Mouse (Mus musculus): ENCODE measurements around the gene Rbpjl. TPM values are rescaled to one million over a fixed set of nuclear protein-coding genes. Genes with fewer than 3 reads are reported as not detected.

Gene Rbpjl
- total and polyA plus RNA-seq, 3 experiments = 0.11 TPM; not detected in 2

DNA sequence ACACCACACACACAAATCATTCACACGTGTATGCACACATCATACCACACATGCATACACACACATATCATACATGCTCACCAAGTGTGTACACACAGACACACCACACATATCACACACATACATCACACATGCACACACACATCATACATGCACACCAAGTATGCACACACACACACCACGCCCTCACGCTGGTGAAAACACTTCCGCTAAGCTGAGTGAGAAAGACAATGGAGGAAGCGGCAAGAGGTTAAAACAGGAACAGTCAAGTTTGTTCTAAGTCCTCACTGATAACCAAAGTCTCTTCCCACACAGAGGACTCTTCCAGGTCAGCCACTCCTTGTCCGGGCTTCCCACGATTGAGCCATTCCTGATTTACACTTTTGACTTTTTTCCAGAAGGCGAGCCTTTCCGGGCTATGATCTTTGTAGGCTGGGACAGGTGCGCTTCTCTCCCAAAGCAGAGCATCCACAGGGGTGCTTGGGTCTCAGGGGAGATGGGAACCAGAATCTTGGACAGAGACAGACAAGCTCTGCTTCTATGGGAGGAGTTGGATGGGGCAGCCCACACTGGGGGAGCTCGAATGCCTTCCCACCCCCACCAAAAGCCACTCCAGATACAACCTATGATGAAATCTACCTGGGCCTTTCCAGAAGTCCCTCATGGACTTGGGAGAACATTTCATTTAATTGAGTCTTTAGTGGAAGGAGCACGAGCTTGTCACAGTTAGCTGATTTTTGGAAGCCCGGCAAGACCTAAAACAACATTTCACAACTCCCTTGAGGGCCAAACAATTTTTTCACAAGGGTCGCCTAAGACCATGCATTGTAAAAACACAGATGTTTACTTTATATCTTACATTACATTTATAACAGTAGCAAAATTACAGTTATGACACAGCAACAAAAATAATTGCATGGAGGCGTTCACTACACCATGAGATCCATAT is 25.2 kb upstream of the Rbpjl start:
- TF ChIP-seq POLR2AphosphoS5 (IDR thresholded peaks at IDR 0.05; ENCODE audit: insufficient replicate concordance, low read depth, low read length) (no peak), GATA1 (IDR thresholded peaks at IDR 0.05; ENCODE audit: borderline replicate concordance, low read length) (no peak), CTCF (IDR thresholded peaks at IDR 0.05; ENCODE audit: low read depth, low read length) (no peak), TAL1 (conservative IDR thresholded peaks at IDR 0.05; ENCODE audit: low read depth, low read length) (no peak), GATA2 (IDR thresholded peaks at IDR 0.05; ENCODE audit: borderline replicate concordance, low read depth, low read length) (no peak)
- no peaks in the 10 kb centered on the region for H3K36me3 ChIP-seq (replicated peaks)
- H3K9me3 ChIP-seq (replicated peaks) = no peaks in the 10 kb centered on the region
- H3K4me1 ChIP-seq (ENCODE audit: insufficient read depth, low read depth, low read length) = no peaks in the 10 kb centered on the region
- ATAC-seq (ENCODE audit: extremely low read depth, insufficient number of reproducible peaks, low FRiP score, poor library complexity, severe bottlenecking) = no peak
- DNase-seq (ENCODE audit: low spot score) = no peak
- H3K4me3 ChIP-seq (ENCODE audit: low read depth, low read length) = no peak overlapping the region
- H3K27me3 ChIP-seq (ENCODE audit: insufficient read depth, low read length) = no peaks in the 10 kb centered on the region

- no peaks in the 10 kb centered on the region for H3K27me3 ChIP-seq (ENCODE audit: insufficient read depth, low read length)
- no peak for ATAC-seq (ENCODE audit: extremely low read depth, insufficient number of reproducible peaks, low FRiP score, poor library complexity, severe bottlenecking)
- H3K9me3 ChIP-seq (replicated peaks) = no peaks in the 10 kb centered on the region
- no peak for DNase-seq (ENCODE audit: low spot score)
- no peaks in the 10 kb centered on the region for H3K36me3 ChIP-seq (replicated peaks)
- no peak overlapping the region for H3K4me3 ChIP-seq (ENCODE audit: low read depth, low read length)
- TF ChIP-seq GATA1 (IDR thresholded peaks at IDR 0.05; ENCODE audit: borderline replicate concordance, low read length) = no peak
- H3K4me1 ChIP-seq (ENCODE audit: insufficient read depth, low read depth, low read length) = no peaks in the 10 kb centered on the region; the same call in 1 of the 2 replicates
Measured at GRCm38 (mm10) chr2:164381726-164382125, 21.2 kb upstream of the Rbpjl start.

- no peaks in the 10 kb centered on the region; the same call in 1 of the 2 replicates for H3K4me1 ChIP-seq (ENCODE audit: insufficient read depth, low read depth, low read length)
- no peak overlapping the region for H3K4me3 ChIP-seq (ENCODE audit: low read depth, low read length)
- DNase-seq (ENCODE audit: low spot score) (no peak), ATAC-seq (ENCODE audit: extremely low read depth, insufficient number of reproducible peaks, low FRiP score, poor library complexity, severe bottlenecking) (no peak)
- no peaks in the 10 kb centered on the region for H3K36me3 ChIP-seq (replicated peaks)
- no peaks in the 10 kb centered on the region for H3K27me3 ChIP-seq (ENCODE audit: insufficient read depth, low read length)
- no peak for TF ChIP-seq CTCF (IDR thresholded peaks at IDR 0.05; ENCODE audit: low read depth, low read length)
- H3K9me3 ChIP-seq (replicated peaks) = no peaks in the 10 kb centered on the region
Measured at GRCm38 (mm10) chr2:164382971-164383370, 20.0 kb upstream of the Rbpjl start.

DNA sequence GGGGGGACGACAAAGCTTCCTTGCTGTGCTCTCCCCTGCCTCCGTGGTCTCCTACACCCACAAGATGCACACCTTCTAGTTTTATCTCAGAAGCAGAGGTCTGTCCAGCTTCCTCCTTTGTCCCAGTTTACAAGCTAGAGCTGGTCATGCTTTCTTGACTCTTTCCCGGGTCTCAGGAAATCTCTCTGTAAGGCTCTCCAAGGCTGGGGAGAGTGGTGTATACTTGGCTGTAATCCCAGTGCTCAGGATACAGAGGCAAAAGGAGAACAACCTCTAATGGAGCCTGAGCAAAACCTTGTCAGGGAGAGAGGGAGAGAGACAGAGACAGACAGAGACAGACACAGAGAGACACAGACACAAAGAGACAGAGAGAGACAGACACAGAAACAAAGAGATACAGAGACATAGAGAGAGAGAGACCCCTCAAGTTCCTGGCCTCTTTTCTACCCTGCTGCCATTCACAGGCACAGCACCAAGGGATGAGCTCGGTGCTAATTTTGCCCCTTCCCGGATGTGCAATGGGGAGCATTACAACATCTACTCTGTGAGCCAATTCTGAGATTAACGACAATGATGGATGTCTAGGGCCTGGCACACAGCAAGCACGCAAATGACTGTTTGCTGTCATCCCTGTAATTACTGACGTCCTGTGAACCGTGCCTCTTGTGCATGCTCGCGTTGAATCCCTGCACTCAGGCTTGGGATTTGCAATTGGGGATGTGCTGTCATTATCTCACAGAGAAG is 19.1 kb upstream of the Rbpjl start:
- no peak for DNase-seq (ENCODE audit: low spot score)
- ATAC-seq (ENCODE audit: extremely low read depth, insufficient number of reproducible peaks, low FRiP score, poor library complexity, severe bottlenecking) = no peak
- Histone ChIP-seq H3K36me3 (replicated peaks) (no peaks in the 10 kb centered on the region), H3K4me1 (ENCODE audit: insufficient read depth, low read depth, low read length) (no peaks in the 10 kb centered on the region; the same call in 1 of the 2 replicates), H3K27me3 (ENCODE audit: insufficient read depth, low read length) (no peaks in the 10 kb centered on the region), H3K4me3 (ENCODE audit: low read depth, low read length) (no peak overlapping the region), H3K9me3 (replicated peaks) (no peaks in the 10 kb centered on the region)
- TF ChIP-seq CTCF (IDR thresholded peaks at IDR 0.05; ENCODE audit: low read depth, low read length) (no peak), GATA2 (IDR thresholded peaks at IDR 0.05; ENCODE audit: borderline replicate concordance, low read depth, low read length) (no peak), POLR2AphosphoS5 (IDR thresholded peaks at IDR 0.05; ENCODE audit: insufficient replicate concordance, low read depth, low read length) (no peak), TAL1 (conservative IDR thresholded peaks at IDR 0.05; ENCODE audit: low read depth, low read length) (no peak), GATA1 (IDR thresholded peaks at IDR 0.05; ENCODE audit: borderline replicate concordance, low read length) (no peak)

GRCm38 (mm10) chr2:164385927-164386763 is 16.8 kb upstream of the Rbpjl start:
- no peaks in the 10 kb centered on the region for H3K27me3 ChIP-seq (ENCODE audit: insufficient read depth, low read length)
- H3K4me3 ChIP-seq (ENCODE audit: low read depth, low read length) = no peak overlapping the region
- no peaks in the 10 kb centered on the region for H3K9me3 ChIP-seq (replicated peaks)
- ATAC-seq (ENCODE audit: extremely low read depth, insufficient number of reproducible peaks, low FRiP score, poor library complexity, severe bottlenecking) (no peak), DNase-seq (ENCODE audit: low spot score) (no peak)
- no peaks in the 10 kb centered on the region for H3K36me3 ChIP-seq (replicated peaks)
- H3K4me1 ChIP-seq (ENCODE audit: insufficient read depth, low read depth, low read length) = no peaks in the 10 kb centered on the region; the same call in 1 of the 2 replicates
- TF ChIP-seq TAL1 (conservative IDR thresholded peaks at IDR 0.05; ENCODE audit: low read depth, low read length) = no peak
- TF ChIP-seq CTCF (IDR thresholded peaks at IDR 0.05; ENCODE audit: low read depth, low read length) = no peak
- no peak for TF ChIP-seq POLR2AphosphoS5 (IDR thresholded peaks at IDR 0.05; ENCODE audit: insufficient replicate concordance, low read depth, low read length)
- no peak for TF ChIP-seq GATA2 (IDR thresholded peaks at IDR 0.05; ENCODE audit: borderline replicate concordance, low read depth, low read length)
- TF ChIP-seq GATA1 (IDR thresholded peaks at IDR 0.05; ENCODE audit: borderline replicate concordance, low read length) = no peak

DNA sequence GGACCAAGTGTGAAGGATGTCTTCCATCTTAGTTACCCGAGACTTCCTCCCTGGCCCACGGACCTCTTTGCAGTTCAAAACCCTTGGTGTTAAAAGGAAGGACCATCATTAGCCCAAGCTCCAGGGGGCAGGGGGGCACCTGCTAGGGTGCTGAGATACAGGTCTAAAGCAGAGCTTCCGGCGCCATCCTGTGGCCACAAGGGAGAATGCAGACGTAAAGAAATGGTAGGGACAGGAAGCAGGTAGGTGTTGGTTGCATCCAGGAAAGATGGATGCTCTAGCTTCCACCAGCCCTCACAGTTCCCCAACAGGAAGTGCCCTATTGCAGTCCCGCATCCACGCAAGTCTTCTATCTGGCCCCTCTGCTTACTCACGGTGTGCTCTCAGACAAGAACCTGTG is 16.0 kb upstream of the Rbpjl start:
- no peak for TF ChIP-seq POLR2AphosphoS5 (IDR thresholded peaks at IDR 0.05; ENCODE audit: insufficient replicate concordance, low read depth, low read length)
- no peak for TF ChIP-seq CTCF (IDR thresholded peaks at IDR 0.05; ENCODE audit: low read depth, low read length)
- TF ChIP-seq GATA2 (IDR thresholded peaks at IDR 0.05; ENCODE audit: borderline replicate concordance, low read depth, low read length) = no peak
- TF ChIP-seq TAL1 (conservative IDR thresholded peaks at IDR 0.05; ENCODE audit: low read depth, low read length) = no peak
- no peak for TF ChIP-seq GATA1 (IDR thresholded peaks at IDR 0.05; ENCODE audit: borderline replicate concordance, low read length)
- Histone ChIP-seq H3K4me1 (ENCODE audit: insufficient read depth, low read depth, low read length) (no peaks in the 10 kb centered on the region; the same call in 1 of the 2 replicates), H3K9me3 (replicated peaks) (no peaks in the 10 kb centered on the region), H3K4me3 (ENCODE audit: low read depth, low read length) (no peak overlapping the region), H3K36me3 (replicated peaks) (no peaks in the 10 kb centered on the region), H3K27me3 (ENCODE audit: insufficient read depth, low read length) (no peaks in the 10 kb centered on the region)
- ATAC-seq (ENCODE audit: extremely low read depth, insufficient number of reproducible peaks, low FRiP score, poor library complexity, severe bottlenecking) = no peak
- no peak for DNase-seq (ENCODE audit: low spot score)

All from G1E (cell line).